Mouse (Mus musculus) neural tube, embryonic 12.5 days (tissue): ENCODE measurements around the gene Lhfpl2. TPM values are rescaled to one million over a fixed set of nuclear protein-coding genes. Genes with fewer than 3 reads are reported as not detected.
A peak's percentile ranks its signal among the peaks of the same experiment; 100 is the strongest.

ENCODE experiments used
- ATAC-seq: fragments of 200-750 bp; cut with Nextera tagmentation; 2 replicates; pipeline ENCODE4 v1.8.0; 2017; ENCODE audit warnings: low read depth, mild to moderate bottlenecking, moderate TSS enrichment, moderate library complexity; ENCODE audit not compliant: low FRiP score
- H3K27ac ChIP-seq: fragments of 300-500 bp; sonication (generic); 2 replicates; pipeline ENCODE4 v1.5.1; 2016
- H3K27me3 ChIP-seq: fragments of 300-500 bp; sonication (generic); replicated peaks from 2 replicates; pipeline ENCODE4 v1.6.1; 2016; ENCODE audit warnings: mild to moderate bottlenecking
- H3K36me3 ChIP-seq: fragments of 300-500 bp; sonication (generic); 2 replicates; pipeline ENCODE4 v1.6.1; 2016; ENCODE audit warnings: mild to moderate bottlenecking
- H3K4me1 ChIP-seq: fragments of 300-500 bp; sonication (generic); 2 replicates; pipeline ENCODE4 v1.6.1; 2016
- H3K4me2 ChIP-seq: fragments of 300-500 bp; sonication (generic); replicated peaks from 2 replicates; pipeline ENCODE4 v1.6.1; 2016; ENCODE audit warnings: mild to moderate bottlenecking
- H3K4me3 ChIP-seq: fragments of 300-500 bp; sonication (generic); 2 replicates; pipeline ENCODE4 v1.5.1; 2016
- H3K9ac ChIP-seq: fragments of 300-500 bp; sonication (generic); 2 replicates; pipeline ENCODE4 v1.6.1; 2016; ENCODE audit warnings: mild to moderate bottlenecking
- H3K9me3 ChIP-seq: fragments of 300-500 bp; sonication (generic); 2 replicates; pipeline ENCODE4 v1.6.1; 2016; ENCODE audit warnings: mild to moderate bottlenecking
- WGBS: fragments of 180-500 bp; shearing (Covaris S2); methylation state at CpG from one replicate; pipeline ENCODE4 v1.1.7; 2016; 5-methylcytosine and 5-hydroxymethylcytosine counted together
- polyA plus RNA-seq: library from polyadenylated mRNA; unstranded; fragments of >200 nt; fragmentation: Nextera tagmentation; extraction: Ambion mirVana; gene quantifications from 2 replicates; pipeline ENCODE4 v1.2.1, GENCODE M21; 2016

Lhfpl2 gene
- polyA plus RNA-seq, 1 experiment from 2014 or later: 24.2 TPM

- peaks cover 4% of the 10 kb centered on the region; the same call in 1 of the 2 replicates for H3K36me3 ChIP-seq
- WGBS: 78% methylated on average over 1 of the region's 1 CpGs
- no peaks in the 10 kb centered on the region for H3K27me3 ChIP-seq
- no peak overlapping the region for H3K27ac ChIP-seq
- no peak for ATAC-seq
- H3K9me3 ChIP-seq: no peaks in the 10 kb centered on the region
- H3K9ac ChIP-seq: no peak overlapping the region
- H3K4me2 ChIP-seq: no peak overlapping the region
- H3K4me1 ChIP-seq: peaks cover 14% of the 10 kb centered on the region
- H3K4me3 ChIP-seq: no peak overlapping the region
These were observed 132.8 kb downstream of the Lhfpl2 start for GRCm38 (mm10) chr13:94190386-94190785.

GRCm38 (mm10) chr13:94193227-94193626, 135.6 kb downstream of the Lhfpl2 start:
- ATAC-seq: no peak
- peaks cover 6% of the 10 kb centered on the region for H3K4me1 ChIP-seq
- WGBS: 80% methylated on average over 4 of the region's 4 CpGs
- no peak overlapping the region for H3K27ac ChIP-seq
- H3K9me3 ChIP-seq: no peaks in the 10 kb centered on the region
- H3K4me2 ChIP-seq: no peak overlapping the region
- no peak overlapping the region for H3K9ac ChIP-seq
- H3K27me3 ChIP-seq: no peaks in the 10 kb centered on the region
- peaks cover 4% of the 10 kb centered on the region; the same call in 1 of the 2 replicates for H3K36me3 ChIP-seq
- no peak overlapping the region for H3K4me3 ChIP-seq

- Histone ChIP-seq H3K4me1 (no peaks in the 10 kb centered on the region), H3K9ac (no peak overlapping the region), H3K27me3 (no peaks in the 10 kb centered on the region), H3K4me3 (no peak overlapping the region), H3K4me2 (no peak overlapping the region), H3K27ac (no peak overlapping the region), H3K36me3 (no peaks in the 10 kb centered on the region), H3K9me3 (no peaks in the 10 kb centered on the region)
- no peak for ATAC-seq
- WGBS: 90% methylated on average over 6 of the region's 6 CpGs
These were observed 141.0 kb downstream of the Lhfpl2 start for GRCm38 (mm10) chr13:94198616-94199015.

GRCm38 (mm10) chr13:94199829-94200228, 142.2 kb downstream of the Lhfpl2 start:
- H3K27ac ChIP-seq: no peak overlapping the region
- no peak overlapping the region for H3K9ac ChIP-seq
- H3K9me3 ChIP-seq: no peaks in the 10 kb centered on the region
- H3K27me3 ChIP-seq: no peaks in the 10 kb centered on the region
- no peaks in the 10 kb centered on the region for H3K4me1 ChIP-seq
- no peak overlapping the region for H3K4me2 ChIP-seq
- no peaks in the 10 kb centered on the region for H3K36me3 ChIP-seq
- WGBS: 65% methylated on average over 8 of the region's 8 CpGs
- no peak overlapping the region for H3K4me3 ChIP-seq
- no peak for ATAC-seq

GRCm38 (mm10) chr13:94205234-94205633, 147.6 kb downstream of the Lhfpl2 start:
- 10% methylated on average over 6 of the region's 6 CpGs for WGBS
- ATAC-seq: peak; percentile 74; the same call in 1 of the 2 replicates
- Histone ChIP-seq H3K4me2 (no peak overlapping the region), H3K27ac (no peak overlapping the region), H3K27me3 (no peaks in the 10 kb centered on the region), H3K36me3 (peaks cover 20% of the 10 kb centered on the region), H3K9ac (no peak overlapping the region), H3K4me1 (no peaks in the 10 kb centered on the region), H3K9me3 (0 out of 2 replicates have a peak, but pooled peaks cover 5% of the 10 kb centered on the region), H3K4me3 (no peak overlapping the region)

GRCm38 (mm10) chr13:94207973-94208372, 150.4 kb downstream of the Lhfpl2 start:
- Histone ChIP-seq H3K9me3 (0 out of 2 replicates have a peak, but pooled peaks cover 5% of the 10 kb centered on the region), H3K4me3 (no peak overlapping the region), H3K4me2 (no peak overlapping the region), H3K27me3 (no peaks in the 10 kb centered on the region), H3K9ac (no peak overlapping the region), H3K4me1 (no peaks in the 10 kb centered on the region), H3K36me3 (peaks cover 20% of the 10 kb centered on the region), H3K27ac (no peak overlapping the region)
- no peak for ATAC-seq
- 97% methylated on average over 16 of the region's 16 CpGs for WGBS

GRCm38 (mm10) chr13:94208892-94209291, 151.3 kb downstream of the Lhfpl2 start:
- no peak overlapping the region for H3K4me3 ChIP-seq
- H3K36me3 ChIP-seq: peaks cover 20% of the 10 kb centered on the region
- H3K27ac ChIP-seq: no peak overlapping the region
- no peaks in the 10 kb centered on the region for H3K4me1 ChIP-seq
- no peak for ATAC-seq
- no peak overlapping the region for H3K9ac ChIP-seq
- no peak overlapping the region for H3K4me2 ChIP-seq
- no peaks in the 10 kb centered on the region for H3K27me3 ChIP-seq
- 0 out of 2 replicates have a peak, but pooled peaks cover 5% of the 10 kb centered on the region for H3K9me3 ChIP-seq

GRCm38 (mm10) chr13:94211236-94212119, 153.9 kb downstream of the Lhfpl2 start:
- Histone ChIP-seq H3K36me3 (peaks cover 20% of the 10 kb centered on the region), H3K9me3 (0 out of 2 replicates have a peak, but pooled peaks cover 5% of the 10 kb centered on the region), H3K27me3 (no peaks in the 10 kb centered on the region), H3K4me3 (no peak overlapping the region), H3K4me2 (no peak overlapping the region), H3K27ac (no peak overlapping the region), H3K4me1 (no peaks in the 10 kb centered on the region), H3K9ac (no peak overlapping the region)
- 43% methylated on average over 6 of the region's 6 CpGs for WGBS
- peak; percentile 81 for ATAC-seq

- no peak overlapping the region for H3K4me3 ChIP-seq
- 0 out of 2 replicates have a peak, but pooled peaks cover 5% of the 10 kb centered on the region for H3K9me3 ChIP-seq
- 97% methylated on average over 2 of the region's 2 CpGs for WGBS
- H3K36me3 ChIP-seq: peaks cover 20% of the 10 kb centered on the region
- no peaks in the 10 kb centered on the region for H3K4me1 ChIP-seq
- no peak overlapping the region for H3K9ac ChIP-seq
- no peak overlapping the region for H3K4me2 ChIP-seq
- no peak overlapping the region for H3K27ac ChIP-seq
- no peak for ATAC-seq
- no peaks in the 10 kb centered on the region for H3K27me3 ChIP-seq
These were observed 154.6 kb downstream of the Lhfpl2 start for GRCm38 (mm10) chr13:94212179-94212578.

GRCm38 (mm10) chr13:94212716-94213115, 155.1 kb downstream of the Lhfpl2 start:
- Histone ChIP-seq H3K27me3 (no peaks in the 10 kb centered on the region), H3K4me2 (no peak overlapping the region), H3K27ac (no peak overlapping the region), H3K36me3 (peaks cover 20% of the 10 kb centered on the region), H3K4me1 (no peaks in the 10 kb centered on the region), H3K9me3 (0 out of 2 replicates have a peak, but pooled peaks cover 5% of the 10 kb centered on the region), H3K9ac (no peak overlapping the region), H3K4me3 (no peak overlapping the region)
- ATAC-seq: no peak
- WGBS: 83% methylated on average over 2 of the region's 2 CpGs

GRCm38 (mm10) chr13:94223609-94224008, 166.0 kb downstream of the Lhfpl2 start:
- WGBS: 80% methylated on average over 14 of the region's 14 CpGs

GRCm38 (mm10) chr13:94224717-94225705, 167.4 kb downstream of the Lhfpl2 start:
- H3K36me3 ChIP-seq: peaks cover 17% of the 10 kb centered on the region
- no peak overlapping the region for H3K27ac ChIP-seq
- H3K4me1 ChIP-seq: peaks cover 5% of the 10 kb centered on the region
- no peaks in the 10 kb centered on the region for H3K27me3 ChIP-seq
- no peak overlapping the region for H3K4me3 ChIP-seq
- 95% methylated on average over 38 of the region's 38 CpGs for WGBS
- H3K9me3 ChIP-seq: no peaks in the 10 kb centered on the region
- H3K4me2 ChIP-seq: no peak overlapping the region
- H3K9ac ChIP-seq: no peak overlapping the region
- ATAC-seq: no peak

More at GRCm38 (mm10) chr13:94223609-94224008, 166.0 kb downstream of the Lhfpl2 start:
- Histone ChIP-seq H3K36me3 (peaks cover 17% of the 10 kb centered on the region), H3K27ac (no peak overlapping the region), H3K9ac (no peak overlapping the region), H3K27me3 (no peaks in the 10 kb centered on the region), H3K4me3 (no peak overlapping the region), H3K4me1 (peaks cover 5% of the 10 kb centered on the region), H3K9me3 (no peaks in the 10 kb centered on the region), H3K4me2 (no peak overlapping the region)
- ATAC-seq: no peak
